Mouse (Mus musculus) small intestine, adult 2 months (tissue): Measurements from ENCODE around the gene Ivns1abp.

Source experiments
- CTCF ChIP-seq: fragments of 200-500 bp; IDR thresholded peaks from 2 replicates; pipeline ENCODE4 v1.5.1; 2012; ENCODE audit warnings: low read depth, mild to moderate bottlenecking, control low read depth, inconsistent platforms, low read length, moderate library complexity, mixed read lengths; ENCODE audit not compliant: insufficient replicate concordance, insufficient read length; ENCODE audit errors: extremely low read depth
- POLR2A ChIP-seq: fragments of 200-500 bp; IDR thresholded peaks from 2 replicates; pipeline ENCODE4 v1.6.1; 2012; ENCODE audit warnings: low read depth, mild to moderate bottlenecking, control low read depth, inconsistent platforms, low read length, moderate library complexity

GRCm38 (mm10) chr1:151295486-151295885 is 48.8 kb upstream of the Ivns1abp start:
- TF ChIP-seq CTCF (no peak), POLR2A (no peak)
